Mouse (Mus musculus): Measurements from ENCODE around the gene Pmel. TPM values are rescaled to one million over a fixed set of nuclear protein-coding genes. Genes with fewer than 3 reads are reported as not detected.

The Pmel gene
- polyA plus RNA-seq, 1 experiment from 2014 or later, result 1.0 TPM

DNA sequence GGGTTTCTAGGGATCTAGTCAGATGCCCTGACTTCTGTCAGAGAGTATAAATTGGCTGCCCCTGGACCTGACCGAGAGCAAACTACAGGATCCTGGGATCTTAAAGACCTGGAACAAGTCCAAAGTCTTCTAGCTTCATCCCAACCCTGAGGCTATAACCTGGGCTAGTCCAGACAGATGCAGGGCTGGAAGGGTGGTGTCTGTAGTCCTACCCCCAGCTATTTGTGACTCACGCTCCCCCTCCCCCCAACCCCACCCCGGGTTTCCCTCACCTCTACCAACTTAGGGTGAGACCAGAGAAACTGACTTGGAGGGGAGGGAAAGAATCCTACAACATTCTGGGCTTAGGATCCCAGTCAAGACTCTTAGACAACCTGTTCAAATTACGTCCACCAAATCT is 38.6 kb downstream of the Pmel start:
- Histone ChIP-seq H3K4me2 (peak overlapping the region; percentile 93), H3K36me3 (no peaks in the 10 kb centered on the region), H3K4me1 (replicated peaks) (peaks cover 20% of the 10 kb centered on the region), H3K4me3 (peak overlapping the region; percentile 80), H3K9ac (peak overlapping the region; percentile 36; the same call in 1 of the 2 replicates), H3K27me3 (replicated peaks) (peaks cover 10% of the 10 kb centered on the region), H3K9me3 (replicated peaks) (no peaks in the 10 kb centered on the region), H3K27ac (ENCODE audit: poor library complexity, severe bottlenecking) (no peak overlapping the region)
- whole genome bisulfite sequencing, result 32% methylated on average over 4 of the region's 4 CpGs
- no peak for ATAC-seq (ENCODE audit: insufficient number of reproducible peaks, low FRiP score)

DNA sequence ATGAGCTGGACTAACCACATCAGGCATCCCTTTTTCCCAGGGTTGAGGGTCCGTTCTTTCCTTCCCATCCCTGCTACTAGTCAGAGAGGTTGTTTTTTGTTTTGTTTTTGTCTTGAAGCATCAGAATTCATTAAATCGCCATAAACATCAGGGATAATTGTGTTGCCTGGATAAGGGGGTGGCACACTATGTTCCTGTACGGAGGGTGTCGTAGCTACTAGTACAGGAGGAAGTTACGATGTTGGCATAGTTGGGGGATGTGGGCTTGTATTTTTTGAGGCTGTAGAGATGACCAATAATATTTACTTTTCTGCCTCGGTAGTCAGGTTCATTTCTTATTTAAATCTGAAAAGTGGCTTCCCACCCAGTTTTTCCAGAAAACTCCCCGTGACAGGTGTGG is 39.2 kb downstream of the Pmel start:
- 4% methylated on average over 7 of the region's 7 CpGs for WGBS

DNA sequence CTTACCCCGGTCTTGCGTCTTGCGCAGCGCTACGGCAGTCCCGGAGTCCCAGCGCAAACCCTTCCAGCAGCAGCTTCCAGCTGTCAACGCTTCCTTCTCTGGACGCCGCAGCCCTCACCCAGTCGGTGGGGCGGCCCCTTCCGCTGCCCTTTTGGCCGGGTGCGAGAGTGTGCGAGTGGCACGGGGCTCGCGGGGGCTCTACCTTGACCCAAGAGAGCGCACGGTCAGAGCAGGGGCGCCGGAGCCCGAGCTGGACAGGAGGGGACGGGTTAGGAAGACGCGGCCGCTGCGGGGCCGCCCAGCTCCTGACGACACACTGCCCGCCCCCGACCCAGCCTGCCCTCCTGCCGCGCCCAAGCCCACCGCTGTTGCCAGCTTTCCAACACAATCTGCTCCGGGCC is 39.8 kb downstream of the Pmel start:
- H3K27me3 ChIP-seq (replicated peaks), result peaks cover 10% of the 10 kb centered on the region
- H3K4me1 ChIP-seq (replicated peaks), result peaks cover 17% of the 10 kb centered on the region
- H3K36me3 ChIP-seq, result no peaks in the 10 kb centered on the region
- H3K27ac ChIP-seq (ENCODE audit: poor library complexity, severe bottlenecking), result peak overlapping the region; percentile 56
- H3K4me2 ChIP-seq, result peak overlapping the region; percentile 93
- under 1% methylated on average over 36 of the region's 37 CpGs for WGBS
- peak; percentile 62 for ATAC-seq (ENCODE audit: insufficient number of reproducible peaks, low FRiP score)
- H3K9ac ChIP-seq, result peak overlapping the region; percentile 79
- H3K4me3 ChIP-seq, result peak overlapping the region; percentile 80
- no peaks in the 10 kb centered on the region for H3K9me3 ChIP-seq (replicated peaks)

More for the DNA sequence above, 39.2 kb downstream of the Pmel start:
- Histone ChIP-seq H3K9me3 (replicated peaks) (no peaks in the 10 kb centered on the region), H3K4me2 (peak overlapping the region; percentile 93), H3K27ac (ENCODE audit: poor library complexity, severe bottlenecking) (peak overlapping the region; percentile 56), H3K4me3 (peak overlapping the region; percentile 80), H3K36me3 (no peaks in the 10 kb centered on the region), H3K27me3 (replicated peaks) (peaks cover 10% of the 10 kb centered on the region), H3K9ac (peak overlapping the region; percentile 79), H3K4me1 (replicated peaks) (peaks cover 17% of the 10 kb centered on the region)
- ATAC-seq (ENCODE audit: insufficient number of reproducible peaks, low FRiP score), result no peak

DNA sequence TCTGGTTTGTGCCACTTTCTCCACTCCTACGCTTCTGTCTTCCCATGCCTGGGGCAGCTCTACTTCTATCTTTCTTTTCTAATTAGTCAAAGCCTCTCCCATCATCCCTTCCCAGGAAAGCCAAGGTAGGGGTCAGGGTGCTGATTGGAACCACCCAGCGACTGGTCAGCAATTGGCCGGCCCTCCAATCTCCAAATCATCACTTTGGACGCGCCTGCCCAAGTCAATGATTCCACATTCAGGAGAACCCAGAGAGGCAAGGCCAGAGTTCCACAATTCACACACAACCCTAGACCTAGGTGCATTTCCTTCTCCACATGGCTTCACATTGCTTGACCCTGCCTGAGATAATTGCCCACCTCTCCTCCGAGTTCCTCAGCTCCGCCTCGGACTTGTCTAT is 40.2 kb downstream of the Pmel start:
- no peaks in the 10 kb centered on the region for H3K9me3 ChIP-seq (replicated peaks)
- H3K4me3 ChIP-seq, result peak overlapping the region; percentile 80
- peaks cover 10% of the 10 kb centered on the region for H3K27me3 ChIP-seq (replicated peaks)
- peak overlapping the region; percentile 79 for H3K9ac ChIP-seq
- WGBS, result 9% methylated on average over 8 of the region's 8 CpGs
- ATAC-seq (ENCODE audit: insufficient number of reproducible peaks, low FRiP score), result no peak
- H3K4me2 ChIP-seq, result peak overlapping the region; percentile 93
- H3K36me3 ChIP-seq, result no peaks in the 10 kb centered on the region
- H3K4me1 ChIP-seq (replicated peaks), result peaks cover 20% of the 10 kb centered on the region
- peak overlapping the region; percentile 56 for H3K27ac ChIP-seq (ENCODE audit: poor library complexity, severe bottlenecking)

DNA sequence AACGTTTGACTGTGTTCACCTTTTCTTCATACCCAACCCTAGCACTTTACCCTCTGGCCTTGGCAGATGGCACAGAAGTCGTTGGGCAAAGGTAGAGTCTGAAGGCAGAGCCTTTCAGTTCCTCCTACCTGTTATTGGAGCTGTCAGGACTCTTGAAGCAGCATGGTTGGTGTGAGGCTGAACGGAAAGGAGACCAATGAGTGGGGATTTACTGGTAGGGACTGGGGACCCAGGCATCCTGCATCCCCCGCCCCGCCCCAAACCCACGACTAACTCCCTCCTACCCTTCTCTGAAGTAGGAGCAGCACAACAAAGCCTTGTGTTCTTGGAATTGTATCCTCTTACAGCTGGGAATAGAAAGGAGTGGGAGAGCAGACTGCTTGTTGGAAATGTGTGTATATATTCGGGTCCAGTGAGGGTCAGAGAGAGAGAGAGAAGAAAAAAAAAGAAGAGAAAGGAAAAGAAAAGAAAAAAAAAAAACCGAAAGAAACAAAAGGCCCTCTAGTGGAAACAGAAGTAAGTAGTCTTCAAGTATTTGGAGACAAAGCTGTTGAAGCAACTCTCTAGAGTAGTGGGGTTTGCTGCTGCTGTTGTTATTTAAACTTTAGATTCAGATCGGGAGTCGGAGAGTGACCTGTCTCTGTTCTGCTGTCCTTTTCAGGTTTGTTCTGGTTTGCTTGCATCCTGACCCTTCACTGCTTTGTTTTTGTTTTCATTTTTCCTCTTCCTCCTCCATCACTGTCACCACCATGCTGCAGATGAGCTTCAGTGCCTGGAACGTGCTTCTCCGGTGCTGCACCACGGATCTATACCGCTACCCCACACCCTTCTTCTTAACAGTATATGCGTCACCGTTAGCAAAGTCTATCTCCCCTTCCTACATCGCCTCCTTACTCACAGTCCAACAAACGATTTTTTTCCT is 40.9 kb downstream of the Pmel start, which contains the start of gene Dgka:
Dgka (minus strand) TSS at position 176 of the 922 bp plus-strand sequence.
- no peaks in the 10 kb centered on the region for H3K36me3 ChIP-seq
- 19% methylated on average over 18 of the region's 18 CpGs for WGBS
- no peak for ATAC-seq (ENCODE audit: insufficient number of reproducible peaks, low FRiP score)
- peaks cover 10% of the 10 kb centered on the region for H3K27me3 ChIP-seq (replicated peaks)
- H3K4me2 ChIP-seq, result peak within 1 kb of the TSS; percentile 93
- peak within 1 kb of the TSS; percentile 79 for H3K9ac ChIP-seq
- peak within 1 kb of the TSS; percentile 80 for H3K4me3 ChIP-seq
- H3K4me1 ChIP-seq (replicated peaks), result peaks cover 27% of the 10 kb centered on the region
- peak within 1 kb of the TSS; percentile 56 for H3K27ac ChIP-seq (ENCODE audit: poor library complexity, severe bottlenecking)
- H3K9me3 ChIP-seq (replicated peaks), result no peaks in the 10 kb centered on the region

DNA sequence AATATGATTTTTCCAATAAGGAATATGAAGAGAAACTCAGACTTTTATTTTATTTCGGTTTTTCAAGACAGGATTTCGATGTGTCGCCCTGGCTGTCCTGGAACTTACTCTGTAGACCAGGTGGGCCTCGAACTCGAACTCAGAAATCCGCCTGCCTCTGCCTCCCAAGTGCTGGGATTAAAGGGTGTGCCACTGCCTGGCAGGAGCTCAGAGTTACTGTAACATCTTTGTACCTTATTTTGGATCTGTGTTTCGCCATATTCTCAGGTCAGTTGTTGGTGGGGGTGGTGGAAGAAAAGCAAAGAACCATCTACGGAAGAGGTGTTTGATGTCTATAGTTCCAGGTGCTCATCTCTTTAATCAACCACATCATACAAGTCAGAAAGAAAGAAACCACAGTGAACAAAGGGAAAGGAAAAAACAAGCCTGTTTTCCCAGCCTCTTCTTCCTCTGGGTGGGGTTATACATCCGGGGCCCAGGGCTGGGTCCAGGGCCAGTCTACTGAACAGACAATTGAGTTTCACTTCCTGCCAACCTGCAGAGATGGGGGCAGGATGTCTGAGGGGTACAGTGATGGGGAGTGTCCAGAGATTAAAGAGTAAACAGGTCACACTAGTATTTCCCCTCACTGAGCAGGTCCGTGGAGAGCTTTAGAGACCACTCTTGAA is 42.1 kb downstream of the Pmel start:
- Histone ChIP-seq H3K9me3 (replicated peaks) (no peaks in the 10 kb centered on the region), H3K9ac (no peak overlapping the region), H3K4me3 (no peak overlapping the region), H3K36me3 (no peaks in the 10 kb centered on the region), H3K4me2 (no peak overlapping the region), H3K4me1 (replicated peaks) (peaks cover 27% of the 10 kb centered on the region), H3K27ac (ENCODE audit: poor library complexity, severe bottlenecking) (no peak overlapping the region), H3K27me3 (replicated peaks) (peaks cover 10% of the 10 kb centered on the region)
- no peak for ATAC-seq (ENCODE audit: insufficient number of reproducible peaks, low FRiP score)
- 88% methylated on average over 10 of the region's 10 CpGs for WGBS

DNA sequence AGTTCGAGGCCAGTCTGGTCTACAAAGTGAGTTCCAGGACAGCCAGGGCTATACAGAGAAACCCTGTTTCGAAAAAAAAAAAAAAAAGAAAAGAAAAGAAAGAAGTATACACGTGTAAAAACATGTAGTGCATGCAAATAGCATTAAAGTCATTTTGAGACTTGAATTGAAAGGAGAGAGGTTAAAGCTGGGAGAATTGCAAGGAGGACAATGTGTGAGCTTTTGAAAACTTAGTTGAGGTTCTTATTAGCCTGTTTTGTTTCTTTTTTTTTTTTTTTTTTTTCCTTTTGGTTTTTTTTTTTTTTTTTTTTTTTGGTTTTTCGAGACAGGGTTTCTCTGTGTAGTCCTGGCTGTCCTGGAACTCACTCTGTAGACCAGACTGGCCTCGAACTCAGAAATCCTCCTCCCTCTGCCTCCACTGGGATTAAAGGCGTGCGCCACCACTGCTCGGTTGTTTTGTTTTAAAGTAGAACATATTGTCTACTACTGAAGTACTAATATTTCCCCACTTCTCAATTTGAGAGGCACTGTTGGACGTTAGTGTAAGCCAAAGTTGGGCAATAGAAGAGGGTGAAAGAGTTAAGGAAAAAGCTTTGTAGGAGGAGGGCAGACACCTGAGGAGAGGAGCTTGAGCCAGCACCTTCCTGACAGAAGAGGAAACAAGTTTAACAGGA is 43.1 kb downstream of the Pmel start:
- 43% methylated on average over 9 of the region's 9 CpGs for WGBS
- H3K36me3 ChIP-seq, result 0 out of 2 replicates have a peak, but pooled peaks cover under 1% of the 10 kb centered on the region

DNA sequence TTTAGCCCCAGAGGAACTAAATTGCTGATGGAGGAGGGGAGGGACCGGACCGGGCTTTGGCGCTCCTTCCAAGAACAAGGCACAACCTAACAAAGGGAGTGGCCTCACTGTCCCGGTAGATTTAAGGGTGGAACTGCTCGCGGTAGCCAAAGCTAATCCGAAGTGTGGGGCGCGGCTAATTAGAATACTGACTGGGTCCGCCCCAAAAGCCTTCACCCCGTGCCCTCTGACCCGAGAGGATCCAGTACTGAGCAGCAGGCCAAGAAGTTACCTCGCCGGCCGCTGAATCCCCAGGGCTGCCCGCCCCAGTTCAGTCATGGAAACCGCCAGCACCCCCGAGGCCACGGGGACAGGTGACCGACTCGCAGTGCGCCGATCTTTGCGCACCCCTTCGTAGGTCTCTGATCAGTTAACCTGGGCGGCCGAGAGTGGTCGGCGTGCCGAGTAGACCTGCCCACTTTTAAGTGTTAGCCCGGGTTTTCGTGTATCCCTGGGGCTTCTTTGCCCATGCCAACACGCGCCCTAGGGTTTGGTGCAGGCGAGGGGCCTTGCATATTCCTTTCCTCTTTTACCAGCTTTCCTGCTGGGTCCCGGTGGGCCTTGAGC is 43.8 kb downstream of the Pmel start, which contains the start of gene Pym1:
Pym1 (plus strand) TSS at position 244 of the 606 bp plus-strand sequence.
- H3K9ac ChIP-seq, result peak within 1 kb of the TSS; percentile 87
- under 1% methylated on average over 36 of the region's 36 CpGs for WGBS
- peak within 1 kb of the TSS; percentile 82 for H3K4me3 ChIP-seq
- peaks cover 23% of the 10 kb centered on the region for H3K4me1 ChIP-seq (replicated peaks)
- H3K9me3 ChIP-seq (replicated peaks), result no peaks in the 10 kb centered on the region
- H3K36me3 ChIP-seq, result peaks cover 6% of the 10 kb centered on the region
- peak; percentile 78 for ATAC-seq (ENCODE audit: insufficient number of reproducible peaks, low FRiP score)
- peak within 1 kb of the TSS; percentile 88 for H3K4me2 ChIP-seq
- 0 out of 2 replicates have a peak, but pooled peaks cover under 1% of the 10 kb centered on the region for H3K27me3 ChIP-seq (replicated peaks)
- H3K27ac ChIP-seq (ENCODE audit: poor library complexity, severe bottlenecking), result peak within 1 kb of the TSS; percentile 95

More for the DNA sequence above, 43.1 kb downstream of the Pmel start:
- Histone ChIP-seq H3K4me1 (replicated peaks) (peaks cover 27% of the 10 kb centered on the region), H3K27me3 (replicated peaks) (peaks cover 6% of the 10 kb centered on the region), H3K27ac (ENCODE audit: poor library complexity, severe bottlenecking) (peak overlapping the region; percentile 95), H3K4me3 (peak overlapping the region; percentile 82), H3K9ac (peak overlapping the region; percentile 87), H3K9me3 (replicated peaks) (no peaks in the 10 kb centered on the region), H3K4me2 (peak overlapping the region; percentile 88)
- ATAC-seq (ENCODE audit: insufficient number of reproducible peaks, low FRiP score), result no peak

DNA sequence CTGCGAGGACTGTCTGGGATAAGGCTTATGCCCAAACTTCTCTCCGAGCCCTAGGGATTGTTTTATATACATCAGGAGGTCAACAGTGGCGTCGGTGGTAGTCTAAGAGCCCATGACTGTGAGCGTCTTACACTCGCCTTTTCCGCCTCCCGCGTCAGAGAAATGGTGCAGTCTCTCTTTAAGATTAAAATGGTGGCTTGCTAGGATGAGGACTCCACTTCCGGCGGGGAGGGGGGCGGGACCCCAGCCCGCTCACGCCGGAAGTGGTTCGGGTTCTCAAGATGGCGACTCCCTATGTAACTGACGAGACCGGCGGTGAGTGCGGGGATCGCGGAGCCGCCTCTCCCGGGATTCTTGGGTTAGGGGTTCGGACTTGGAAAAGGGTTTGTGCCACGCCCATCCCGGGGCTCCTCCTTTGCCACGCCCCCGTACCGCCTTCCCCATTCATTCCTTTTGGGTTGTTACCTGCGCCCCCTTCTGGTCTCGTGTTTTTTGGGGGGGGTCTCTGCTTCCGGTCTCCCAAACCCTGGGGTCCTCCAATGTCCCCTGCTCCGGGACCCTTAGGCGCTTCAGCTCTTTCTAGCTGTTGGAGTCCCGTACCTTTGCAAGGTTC is 44.4 kb downstream of the Pmel start:
- H3K4me3 ChIP-seq, result peak overlapping the region; percentile 82
- H3K9ac ChIP-seq, result peak overlapping the region; percentile 87
- WGBS, result under 1% methylated on average over 37 of the region's 37 CpGs
- H3K27ac ChIP-seq (ENCODE audit: poor library complexity, severe bottlenecking), result peak overlapping the region; percentile 95
- no peaks in the 10 kb centered on the region for H3K27me3 ChIP-seq (replicated peaks)
- ATAC-seq (ENCODE audit: insufficient number of reproducible peaks, low FRiP score), result peak; percentile 86
- peaks cover 19% of the 10 kb centered on the region for H3K4me1 ChIP-seq (replicated peaks)
- H3K36me3 ChIP-seq, result peaks cover 11% of the 10 kb centered on the region
- no peaks in the 10 kb centered on the region for H3K9me3 ChIP-seq (replicated peaks)
- H3K4me2 ChIP-seq, result peak overlapping the region; percentile 88

All from heart, embryonic 12.5 days (tissue).